Mouse (Mus musculus) gastrocnemius, adult 8-10 months (tissue): ENCODE data around the gene Dnali1. TPM values are rescaled to one million over a fixed set of nuclear protein-coding genes. Genes with fewer than 3 reads are reported as not detected.

Source experiments
- DNase-seq, 2 experiments: peaks; one replicate each; pipeline ENCODE4 v3.0.0; 2022; ENCODE audit warnings: low spot score in 2 of 2
- total RNA-seq, 4 experiments: library from RNA; stranded (reverse); gene quantifications; 2 replicates each; pipeline ENCODE4 v1.2.4; 2022

Gene Dnali1
- total RNA-seq, 4 experiments from 2014 or later = not detected

DNA sequence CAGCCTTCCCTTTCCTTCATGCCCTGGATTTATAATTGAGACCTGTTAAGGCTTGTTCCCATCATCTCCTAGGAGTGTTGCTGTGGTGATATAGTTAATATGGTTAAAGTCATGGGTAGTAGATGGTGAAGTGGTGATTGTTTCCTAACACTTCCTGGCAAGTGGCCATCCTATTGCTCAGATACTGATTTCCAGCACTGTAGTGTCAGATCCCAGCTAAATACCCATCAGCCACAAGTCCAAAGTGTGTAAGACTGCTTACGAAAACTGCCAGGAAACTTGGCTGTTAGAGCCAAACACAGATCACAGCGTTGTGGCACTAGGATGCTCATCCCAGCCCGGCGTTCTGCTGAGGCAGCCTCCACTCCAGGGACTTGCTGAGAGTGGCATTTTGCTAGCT is 31.2 kb downstream of the Dnali1 start:
- no peak for DNase-seq

- peak; percentile 83 to 88 for DNase-seq
Measured at GRCm38 (mm10) chr4:125029891-125030614, 35.5 kb downstream of the Dnali1 start.

DNA sequence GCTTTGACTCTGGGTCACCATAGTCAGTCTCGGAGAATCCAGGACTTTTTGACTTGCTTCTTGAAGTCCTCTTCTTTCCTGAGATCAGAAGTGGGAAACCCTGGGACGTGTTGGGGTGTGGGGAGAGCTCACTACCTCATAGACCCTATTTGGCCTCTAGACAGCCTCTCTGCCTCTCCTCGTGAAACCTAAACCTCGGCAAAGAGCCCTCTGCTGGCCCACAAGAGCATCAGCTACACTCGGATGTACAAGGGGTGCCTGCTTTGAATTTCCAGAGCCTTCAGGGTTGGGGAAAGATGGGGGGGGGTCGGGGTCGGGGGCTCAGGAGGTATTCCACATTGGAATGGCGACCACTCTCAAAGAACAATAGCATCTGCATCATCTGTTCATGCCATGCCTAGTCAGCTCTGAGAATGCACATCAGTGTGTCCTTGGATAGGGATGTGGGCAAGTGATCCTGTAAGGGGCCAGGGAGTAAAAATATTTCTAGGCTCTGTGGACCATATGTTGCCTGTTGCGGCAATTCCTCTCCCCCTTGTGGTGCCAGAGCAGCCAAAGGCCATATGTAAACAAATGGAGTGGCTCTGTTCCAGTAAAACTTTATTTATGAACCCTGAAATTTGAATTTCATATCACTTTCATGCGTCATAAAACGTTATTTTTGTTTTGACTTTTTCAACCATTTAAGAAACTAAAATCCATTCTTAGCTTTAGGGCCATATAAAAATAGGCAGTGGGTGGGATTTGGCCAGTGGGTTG is 44.5 kb downstream of the Dnali1 start:
- DNase-seq = no peak

- no peak for DNase-seq
Measured at GRCm38 (mm10) chr4:125017431-125017830, 48.1 kb downstream of the Dnali1 start.

- DNase-seq = peak in 1 of 2 experiments; percentile 28
Measured at GRCm38 (mm10) chr4:125015806-125016635, 49.5 kb downstream of the Dnali1 start, which contains the start of gene Gnl2. Gene Gnl2 (plus strand): TSS chr4:125016585.

- no peak for DNase-seq
Measured at GRCm38 (mm10) chr4:125008712-125009111, 56.8 kb downstream of the Dnali1 start.

DNA sequence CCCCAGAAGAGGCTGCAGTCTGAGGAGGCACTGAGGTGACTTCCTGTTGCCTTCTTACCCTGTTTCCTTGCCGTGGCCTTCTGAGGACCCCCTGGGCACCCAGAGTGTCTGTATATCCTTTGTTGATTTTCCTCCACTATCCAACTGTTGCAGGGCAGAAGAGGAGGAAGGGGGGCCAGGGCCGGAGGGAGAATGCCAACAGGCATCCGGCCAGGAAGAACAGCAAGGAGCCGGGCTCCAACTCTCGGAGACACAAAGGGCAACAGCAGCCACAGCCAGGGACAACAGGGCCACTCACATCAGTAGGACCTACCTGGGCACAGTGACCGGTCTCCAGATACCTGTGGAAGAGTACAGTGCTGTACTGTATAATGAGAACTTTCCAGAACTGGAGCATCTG is 57.3 kb downstream of the Dnali1 start:
- DNase-seq = no peak

DNA sequence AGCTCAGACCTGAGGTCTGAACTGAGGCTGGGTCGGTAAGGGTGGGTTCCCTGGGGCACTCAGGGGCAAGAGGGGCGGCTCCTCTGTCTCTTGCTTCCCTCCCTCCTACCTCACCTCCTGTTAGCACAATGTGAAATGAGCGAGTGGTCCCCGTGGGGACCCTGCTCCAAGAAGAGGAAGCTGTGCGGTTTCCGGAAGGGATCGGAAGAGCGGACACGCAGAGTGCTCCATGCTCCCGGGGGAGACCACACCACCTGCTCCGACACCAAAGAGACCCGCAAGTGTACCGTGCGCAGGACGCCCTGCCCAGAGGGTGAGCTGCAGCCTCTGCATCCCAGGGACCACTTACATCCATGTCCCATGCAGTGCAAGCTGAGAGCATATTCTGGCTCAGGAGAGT is 58.0 kb downstream of the Dnali1 start:
- no peak for DNase-seq

Other genes starting within 250 kb of the Dnali1 start
- gene Yrdc, start 215.0 kb downstream of the Dnali1 start, total RNA-seq = 10 to 100 TPM; 10.4 to 15.0 (median 12.0) TPM
- 10 to 100 TPM; 23.7 to 31.3 (median 25.2) TPM for gene 1110065P20Rik, start 214.5 kb downstream of the Dnali1 start, total RNA-seq
- gene Maneal, start 203.5 kb downstream of the Dnali1 start, total RNA-seq = under 1 TPM; 0.19 to 0.54 (median 0.40) TPM
- gene Epha10, start 184.8 kb downstream of the Dnali1 start, total RNA-seq = not detected
- 1 to 10 TPM; 5.6 to 9.4 (median 7.8) TPM for gene 9930104L06Rik, start 128.7 kb downstream of the Dnali1 start, total RNA-seq
- under 1 TPM; 0.24 to 0.51 (median 0.28) TPM for gene Cdca8, start 126.4 kb downstream of the Dnali1 start, total RNA-seq
- gene Rspo1, start 79.3 kb downstream of the Dnali1 start, total RNA-seq = under 1 TPM in 3 of 4 experiments, not detected in 1; 0.27 to 0.51 (median 0.48) TPM
- 10 to 100 TPM; 22.2 to 32.7 (median 27.4) TPM for gene Gnl2, start 49.1 kb downstream of the Dnali1 start, total RNA-seq
- 1 to 10 TPM; 3.9 to 5.6 (median 4.8) TPM for gene Snip1, start 969 bp upstream of the Dnali1 start, total RNA-seq
- 10 to 100 TPM in 1 of 4 experiments, 1 to 10 TPM in 3; 7.9 to 12.3 (median 8.2) TPM for gene Meaf6, start 19.4 kb upstream of the Dnali1 start, total RNA-seq
- gene Zc3h12a, start 62.1 kb upstream of the Dnali1 start, total RNA-seq = 1 to 10 TPM; 1.4 to 2.3 (median 2.0) TPM